Mouse (Mus musculus): ENCODE results near the gene Csmd2. TPM values are rescaled to one million over a fixed set of nuclear protein-coding genes. Genes with fewer than 3 reads are reported as not detected.

Gene Csmd2
- polyA plus RNA-seq, 1 experiment from 2014 or later: 0.08 TPM

DNA sequence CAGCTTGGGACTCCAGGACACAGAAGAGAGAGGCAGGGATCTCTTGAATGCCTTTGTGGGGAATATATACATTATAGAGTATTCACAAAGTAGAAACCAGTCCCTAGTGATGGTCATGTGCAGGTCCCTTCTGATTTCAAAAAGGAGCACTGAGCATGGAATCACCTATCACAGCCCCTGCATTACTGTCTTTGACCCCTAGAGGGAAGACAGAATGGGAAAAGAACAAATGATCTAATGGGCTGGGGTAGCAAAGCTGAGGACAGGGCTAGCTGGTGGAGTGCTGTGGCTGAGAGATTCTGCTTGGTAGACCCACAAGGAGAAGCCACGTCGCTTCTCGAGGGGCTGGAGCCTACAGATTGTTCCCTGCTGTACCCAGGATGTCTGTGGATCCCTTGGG, 572.7 kb downstream of the Csmd2 start:
- H3K4me3 ChIP-seq (ENCODE audit: low read depth, low read length): no peak overlapping the region
- no peak overlapping the region for H3K9ac ChIP-seq (ENCODE audit: low read length)
- no peaks in the 10 kb centered on the region for H3K9me3 ChIP-seq (ENCODE audit: control insufficient read depth, low read length)
- DNase-seq (ENCODE audit: low spot score) (no peak), ATAC-seq (ENCODE audit: insufficient number of reproducible peaks, low FRiP score, low TSS enrichment, low read depth) (no peak)
- no peaks in the 10 kb centered on the region for H3K4me1 ChIP-seq (ENCODE audit: control insufficient read depth, insufficient read depth, low read length)
- no peaks in the 10 kb centered on the region for H3K27me3 ChIP-seq (ENCODE audit: control insufficient read depth, insufficient read depth, low read length)
- H3K36me3 ChIP-seq (ENCODE audit: control insufficient read depth, insufficient read depth, low read length): no peaks in the 10 kb centered on the region
- WGBS: 93% methylated on average over 3 of the region's 3 CpGs
- no peak overlapping the region for H3K4me2 ChIP-seq (ENCODE audit: low read depth, severe bottlenecking)
- H3K27ac ChIP-seq (replicated peaks; ENCODE audit: low read depth, low read length): no peak overlapping the region

DNA sequence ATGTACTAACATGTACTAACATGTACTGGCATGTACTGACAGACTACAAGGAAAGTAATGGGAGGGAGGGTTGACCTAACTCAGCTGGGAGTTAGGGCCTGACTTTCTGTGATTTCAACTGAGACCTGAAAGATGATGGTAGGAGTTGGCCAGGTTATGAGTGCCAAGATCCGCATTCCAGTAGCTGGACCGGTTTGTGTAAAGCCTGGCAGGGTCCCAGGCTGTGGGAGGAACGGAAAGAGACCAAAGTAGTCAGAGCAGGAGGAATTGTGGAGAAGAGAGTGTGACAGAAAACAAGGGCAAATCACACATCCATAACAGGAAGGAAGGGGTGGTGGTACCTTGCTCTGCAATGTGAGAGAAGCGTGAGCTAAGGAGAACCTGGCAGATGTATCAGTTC, 588.2 kb downstream of the Csmd2 start:
- Histone ChIP-seq H3K4me1 (ENCODE audit: control insufficient read depth, insufficient read depth, low read length) (no peaks in the 10 kb centered on the region), H3K27ac (replicated peaks; ENCODE audit: low read depth, low read length) (no peak overlapping the region), H3K4me2 (ENCODE audit: low read depth, severe bottlenecking) (no peak overlapping the region), H3K36me3 (ENCODE audit: control insufficient read depth, insufficient read depth, low read length) (peaks cover 4% of the 10 kb centered on the region; the same call in 1 of the 2 replicates), H3K27me3 (ENCODE audit: control insufficient read depth, insufficient read depth, low read length) (no peaks in the 10 kb centered on the region), H3K9me3 (ENCODE audit: control insufficient read depth, low read length) (no peaks in the 10 kb centered on the region; the same call in 1 of the 2 replicates), H3K4me3 (ENCODE audit: low read depth, low read length) (no peak overlapping the region), H3K9ac (ENCODE audit: low read length) (no peak overlapping the region)
- 92% methylated on average over 4 of the region's 4 CpGs for WGBS
- ATAC-seq (ENCODE audit: insufficient number of reproducible peaks, low FRiP score, low TSS enrichment, low read depth) (no peak), DNase-seq (ENCODE audit: low spot score) (no peak)

- 55% methylated on average over 4 of the region's 4 CpGs for WGBS
- H3K27ac ChIP-seq (replicated peaks; ENCODE audit: low read depth, low read length): no peak overlapping the region
- DNase-seq (ENCODE audit: low spot score) (peak; percentile 35), ATAC-seq (ENCODE audit: insufficient number of reproducible peaks, low FRiP score, low TSS enrichment, low read depth) (no peak)
- H3K27me3 ChIP-seq (ENCODE audit: control insufficient read depth, insufficient read depth, low read length): no peaks in the 10 kb centered on the region
- H3K9ac ChIP-seq (ENCODE audit: low read length): no peak overlapping the region
- H3K9me3 ChIP-seq (ENCODE audit: control insufficient read depth, low read length): peaks cover 9% of the 10 kb centered on the region; the same call in 1 of the 2 replicates
- no peaks in the 10 kb centered on the region for H3K4me1 ChIP-seq (ENCODE audit: control insufficient read depth, insufficient read depth, low read length)
- H3K4me3 ChIP-seq (ENCODE audit: low read depth, low read length): no peak overlapping the region
- H3K36me3 ChIP-seq (ENCODE audit: control insufficient read depth, insufficient read depth, low read length): peaks cover 18% of the 10 kb centered on the region
- H3K4me2 ChIP-seq (ENCODE audit: low read depth, severe bottlenecking): no peak overlapping the region
Observed at GRCm38 (mm10) chr4:128579182-128579581, 591.5 kb downstream of the Csmd2 start.

- 95% methylated on average over 4 of the region's 4 CpGs for WGBS
- no peak for ATAC-seq (ENCODE audit: insufficient number of reproducible peaks, low FRiP score, low TSS enrichment, low read depth)
- peaks cover 3% of the 10 kb centered on the region; the same call in 1 of the 2 replicates for H3K36me3 ChIP-seq (ENCODE audit: control insufficient read depth, insufficient read depth, low read length)
Observed at GRCm38 (mm10) chr4:128593286-128593685, 605.6 kb downstream of the Csmd2 start.

DNA sequence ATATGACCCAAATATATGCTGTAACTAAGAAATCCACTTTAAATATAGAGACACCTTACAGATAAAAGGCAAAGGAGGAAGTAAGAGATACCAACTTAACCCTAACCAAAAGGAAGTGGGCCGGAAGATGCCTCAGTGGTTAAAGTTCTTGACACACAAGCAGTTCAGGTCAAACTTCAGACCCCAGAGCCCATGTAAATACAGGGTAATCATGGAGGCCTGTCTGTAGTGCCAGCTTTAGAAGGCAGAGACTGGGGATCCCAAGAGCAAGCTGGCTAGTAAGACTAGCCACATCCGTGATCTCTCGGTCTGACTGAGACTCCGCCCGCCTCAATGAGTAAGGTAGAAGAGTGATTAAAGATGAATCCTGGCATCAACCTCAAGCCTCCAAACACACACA, 606.4 kb downstream of the Csmd2 start:
- Histone ChIP-seq H3K9ac (ENCODE audit: low read length) (no peak overlapping the region), H3K36me3 (ENCODE audit: control insufficient read depth, insufficient read depth, low read length) (peaks cover 2% of the 10 kb centered on the region; the same call in 1 of the 2 replicates), H3K9me3 (ENCODE audit: control insufficient read depth, low read length) (no peaks in the 10 kb centered on the region), H3K4me3 (ENCODE audit: low read depth, low read length) (no peak overlapping the region), H3K27ac (replicated peaks; ENCODE audit: low read depth, low read length) (no peak overlapping the region), H3K27me3 (ENCODE audit: control insufficient read depth, insufficient read depth, low read length) (no peaks in the 10 kb centered on the region), H3K4me2 (ENCODE audit: low read depth, severe bottlenecking) (no peak overlapping the region), H3K4me1 (ENCODE audit: control insufficient read depth, insufficient read depth, low read length) (no peaks in the 10 kb centered on the region)
- 96% methylated on average over 5 of the region's 5 CpGs for WGBS
- no peak for ATAC-seq (ENCODE audit: insufficient number of reproducible peaks, low FRiP score, low TSS enrichment, low read depth)
- no peak for DNase-seq (ENCODE audit: low spot score)

More at GRCm38 (mm10) chr4:128593286-128593685, 605.6 kb downstream of the Csmd2 start:
- H3K9ac ChIP-seq (ENCODE audit: low read length): no peak overlapping the region
- no peak for DNase-seq (ENCODE audit: low spot score)
- H3K4me2 ChIP-seq (ENCODE audit: low read depth, severe bottlenecking): no peak overlapping the region
- no peaks in the 10 kb centered on the region for H3K4me1 ChIP-seq (ENCODE audit: control insufficient read depth, insufficient read depth, low read length)
- no peaks in the 10 kb centered on the region for H3K9me3 ChIP-seq (ENCODE audit: control insufficient read depth, low read length)
- H3K27me3 ChIP-seq (ENCODE audit: control insufficient read depth, insufficient read depth, low read length): no peaks in the 10 kb centered on the region
- H3K27ac ChIP-seq (replicated peaks; ENCODE audit: low read depth, low read length): no peak overlapping the region
- no peak overlapping the region for H3K4me3 ChIP-seq (ENCODE audit: low read depth, low read length)

- Histone ChIP-seq H3K4me2 (ENCODE audit: low read depth, severe bottlenecking) (no peak overlapping the region), H3K9me3 (ENCODE audit: control insufficient read depth, low read length) (no peaks in the 10 kb centered on the region), H3K4me1 (ENCODE audit: control insufficient read depth, insufficient read depth, low read length) (no peaks in the 10 kb centered on the region), H3K27ac (replicated peaks; ENCODE audit: low read depth, low read length) (no peak overlapping the region), H3K36me3 (ENCODE audit: control insufficient read depth, insufficient read depth, low read length) (no peaks in the 10 kb centered on the region), H3K4me3 (ENCODE audit: low read depth, low read length) (no peak overlapping the region), H3K9ac (ENCODE audit: low read length) (no peak overlapping the region), H3K27me3 (ENCODE audit: control insufficient read depth, insufficient read depth, low read length) (no peaks in the 10 kb centered on the region)
- ATAC-seq (ENCODE audit: insufficient number of reproducible peaks, low FRiP score, low TSS enrichment, low read depth) (no peak), DNase-seq (ENCODE audit: low spot score) (no peak)
- 50% methylated on average over 12 of the region's 12 CpGs for WGBS
Observed at GRCm38 (mm10) chr4:128597801-128598560, 610.3 kb downstream of the Csmd2 start.

DNA sequence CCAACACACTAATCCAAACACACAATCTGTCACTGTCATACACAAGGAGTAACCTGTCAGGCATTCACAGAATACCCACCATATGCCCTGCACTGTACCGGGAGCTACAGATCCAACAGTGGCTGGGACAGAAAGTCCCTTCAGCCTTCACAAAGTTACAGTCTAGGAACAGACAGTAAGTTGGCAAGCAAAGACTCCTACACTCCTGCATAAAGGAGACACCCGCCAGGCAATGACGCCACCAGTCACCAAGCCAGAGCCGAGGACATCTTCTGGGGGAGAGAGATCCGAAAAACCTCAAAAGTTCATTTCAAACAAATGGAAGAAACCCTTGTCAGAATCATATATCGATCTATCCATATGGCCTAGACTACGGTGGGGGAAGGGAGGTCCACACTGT, 618.9 kb downstream of the Csmd2 start:
- Histone ChIP-seq H3K27me3 (ENCODE audit: control insufficient read depth, insufficient read depth, low read length) (no peaks in the 10 kb centered on the region), H3K4me2 (ENCODE audit: low read depth, severe bottlenecking) (no peak overlapping the region), H3K9me3 (ENCODE audit: control insufficient read depth, low read length) (no peaks in the 10 kb centered on the region), H3K4me3 (ENCODE audit: low read depth, low read length) (no peak overlapping the region), H3K27ac (replicated peaks; ENCODE audit: low read depth, low read length) (no peak overlapping the region), H3K4me1 (ENCODE audit: control insufficient read depth, insufficient read depth, low read length) (peaks cover 5% of the 10 kb centered on the region; the same call in 1 of the 2 replicates), H3K36me3 (ENCODE audit: control insufficient read depth, insufficient read depth, low read length) (no peaks in the 10 kb centered on the region; the same call in 1 of the 2 replicates), H3K9ac (ENCODE audit: low read length) (no peak overlapping the region)
- WGBS: 98% methylated on average over 7 of the region's 7 CpGs
- DNase-seq (ENCODE audit: low spot score) (no peak), ATAC-seq (ENCODE audit: insufficient number of reproducible peaks, low FRiP score, low TSS enrichment, low read depth) (no peak)

DNA sequence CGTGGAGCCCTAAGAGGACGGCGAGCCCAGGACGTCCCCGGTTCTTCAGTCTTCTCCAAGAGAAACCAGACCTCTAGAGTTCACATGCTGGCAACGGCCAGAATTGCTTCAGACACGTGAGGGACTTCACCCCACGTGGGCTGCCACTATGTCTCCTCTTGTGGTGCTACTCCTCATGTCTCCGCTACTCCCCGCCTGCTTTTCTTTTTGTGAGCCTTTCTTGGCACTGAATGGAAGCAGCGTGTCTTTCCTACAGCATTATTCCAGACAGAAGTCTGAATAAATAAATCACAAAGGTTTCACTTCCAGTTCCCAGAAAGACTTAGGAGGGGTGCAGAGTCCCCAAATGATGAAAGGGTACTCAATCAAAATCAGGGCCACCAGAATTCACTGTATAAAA, 620.0 kb downstream of the Csmd2 start:
- ATAC-seq (ENCODE audit: insufficient number of reproducible peaks, low FRiP score, low TSS enrichment, low read depth) (no peak), DNase-seq (ENCODE audit: low spot score) (no peak)
- no peaks in the 10 kb centered on the region for H3K9me3 ChIP-seq (ENCODE audit: control insufficient read depth, low read length)
- H3K4me3 ChIP-seq (ENCODE audit: low read depth, low read length): no peak overlapping the region
- no peaks in the 10 kb centered on the region; the same call in 1 of the 2 replicates for H3K36me3 ChIP-seq (ENCODE audit: control insufficient read depth, insufficient read depth, low read length)
- no peak overlapping the region for H3K27ac ChIP-seq (replicated peaks; ENCODE audit: low read depth, low read length)
- peaks cover 5% of the 10 kb centered on the region; the same call in 1 of the 2 replicates for H3K4me1 ChIP-seq (ENCODE audit: control insufficient read depth, insufficient read depth, low read length)
- no peaks in the 10 kb centered on the region for H3K27me3 ChIP-seq (ENCODE audit: control insufficient read depth, insufficient read depth, low read length)
- WGBS: 90% methylated on average over 11 of the region's 11 CpGs
- H3K4me2 ChIP-seq (ENCODE audit: low read depth, severe bottlenecking): no peak overlapping the region
- no peak overlapping the region for H3K9ac ChIP-seq (ENCODE audit: low read length)
